Mouse (Mus musculus): ENCODE data around the gene Hnrnpl. TPM values are rescaled to one million over a fixed set of nuclear protein-coding genes. Genes with fewer than 3 reads are reported as not detected.
A peak's percentile ranks its signal among the peaks of the same experiment; 100 is the strongest.

The Hnrnpl gene
- polyA plus RNA-seq, 1 experiment from 2014 or later, result 88.6 TPM

DNA sequence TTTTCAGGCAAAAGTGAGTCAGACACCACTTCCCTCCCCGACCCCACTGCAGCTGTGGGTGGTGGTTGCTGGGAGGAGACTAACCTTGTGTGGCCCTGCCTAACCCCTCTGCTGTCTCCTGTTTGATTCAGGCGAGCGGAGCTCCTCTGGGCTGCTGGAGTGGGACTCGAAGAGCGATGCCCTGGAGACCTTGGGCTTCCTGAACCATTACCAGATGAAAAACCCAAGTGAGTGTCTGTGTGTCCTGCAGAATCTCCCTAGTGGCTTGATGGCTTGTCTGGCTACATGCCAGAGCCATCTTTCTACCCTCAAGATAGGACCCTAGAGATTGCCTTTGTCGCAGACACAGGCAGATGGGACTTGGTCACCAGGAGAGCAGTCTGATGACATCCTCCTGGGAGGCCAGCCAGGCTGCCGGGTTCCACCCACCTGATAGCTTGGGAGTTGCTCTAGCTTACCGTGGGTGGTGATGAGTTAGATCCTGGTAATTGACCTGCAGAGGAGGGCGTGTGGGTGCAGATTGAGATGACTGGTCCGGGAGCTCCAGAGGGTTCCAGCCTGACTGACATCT lies 13.0 kb downstream of the Hnrnpl start:
- Histone ChIP-seq H3K27me3 (ENCODE audit: insufficient read depth, low read length) (no peaks in the 10 kb centered on the region), H3K9me3 (ENCODE audit: low read length) (no peaks in the 10 kb centered on the region), H3K4me1 (ENCODE audit: insufficient read depth) (peaks cover 47% of the 10 kb centered on the region), H3K4me3 (ENCODE audit: low read depth, low read length) (no peak overlapping the region), H3K4me2 (ENCODE audit: low read depth, low read length) (no peak overlapping the region), H3K27ac (ENCODE audit: low read depth) (peak overlapping the region; percentile 34; the same call in 1 of the 2 replicates), H3K36me3 (replicated peaks; ENCODE audit: insufficient read depth, low read length) (peaks cover 66% of the 10 kb centered on the region), H3K9ac (replicated peaks) (no peak overlapping the region)
- TF ChIP-seq CTCF (IDR thresholded peaks at IDR 0.05; ENCODE audit: low read depth), result no peak
- no peak for TF ChIP-seq EP300 (IDR thresholded peaks at IDR 0.05; ENCODE audit: low read depth)
- WGBS (ENCODE audit: insufficient replicate concordance), result 56% methylated on average over 10 of the region's 10 CpGs
- peak; percentile 31 for ATAC-seq
- DNase-seq, result peak; percentile 72

DNA sequence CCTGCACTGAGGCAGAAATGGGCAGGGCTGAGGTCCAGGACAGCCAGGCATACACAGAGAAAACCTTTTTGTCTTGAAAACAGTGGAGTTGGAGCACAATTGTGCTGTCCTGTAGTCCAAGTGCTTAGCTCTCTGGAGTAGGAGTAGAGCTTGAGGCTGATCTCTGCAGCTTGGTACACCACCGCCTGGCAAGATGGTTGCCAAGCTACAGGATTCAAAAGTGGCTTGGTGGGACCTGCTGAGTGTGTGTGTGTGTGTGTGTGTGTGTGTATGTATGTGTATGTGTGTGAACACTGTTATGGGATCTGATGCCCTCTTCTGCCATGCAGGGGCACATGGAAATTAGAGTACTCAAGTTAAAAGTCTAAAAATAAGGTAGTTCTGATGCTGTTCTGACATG lies 14.2 kb downstream of the Hnrnpl start:
- peak overlapping the region; percentile 92 for H3K27ac ChIP-seq (ENCODE audit: low read depth)
- TF ChIP-seq EP300 (IDR thresholded peaks at IDR 0.05; ENCODE audit: low read depth) (no peak), CTCF (IDR thresholded peaks at IDR 0.05; ENCODE audit: low read depth) (no peak)
- peaks cover 54% of the 10 kb centered on the region for H3K36me3 ChIP-seq (replicated peaks; ENCODE audit: insufficient read depth, low read length)
- H3K9me3 ChIP-seq (ENCODE audit: low read length), result no peaks in the 10 kb centered on the region
- WGBS (ENCODE audit: insufficient replicate concordance), result 50% methylated on average over 1 of the region's 1 CpGs
- ATAC-seq (no peak), DNase-seq (no peak)
- peaks cover 45% of the 10 kb centered on the region for H3K4me1 ChIP-seq (ENCODE audit: insufficient read depth)
- H3K4me3 ChIP-seq (ENCODE audit: low read depth, low read length), result no peak overlapping the region
- no peak overlapping the region for H3K9ac ChIP-seq (replicated peaks)
- H3K4me2 ChIP-seq (ENCODE audit: low read depth, low read length), result no peak overlapping the region
- H3K27me3 ChIP-seq (ENCODE audit: insufficient read depth, low read length), result no peaks in the 10 kb centered on the region

DNA sequence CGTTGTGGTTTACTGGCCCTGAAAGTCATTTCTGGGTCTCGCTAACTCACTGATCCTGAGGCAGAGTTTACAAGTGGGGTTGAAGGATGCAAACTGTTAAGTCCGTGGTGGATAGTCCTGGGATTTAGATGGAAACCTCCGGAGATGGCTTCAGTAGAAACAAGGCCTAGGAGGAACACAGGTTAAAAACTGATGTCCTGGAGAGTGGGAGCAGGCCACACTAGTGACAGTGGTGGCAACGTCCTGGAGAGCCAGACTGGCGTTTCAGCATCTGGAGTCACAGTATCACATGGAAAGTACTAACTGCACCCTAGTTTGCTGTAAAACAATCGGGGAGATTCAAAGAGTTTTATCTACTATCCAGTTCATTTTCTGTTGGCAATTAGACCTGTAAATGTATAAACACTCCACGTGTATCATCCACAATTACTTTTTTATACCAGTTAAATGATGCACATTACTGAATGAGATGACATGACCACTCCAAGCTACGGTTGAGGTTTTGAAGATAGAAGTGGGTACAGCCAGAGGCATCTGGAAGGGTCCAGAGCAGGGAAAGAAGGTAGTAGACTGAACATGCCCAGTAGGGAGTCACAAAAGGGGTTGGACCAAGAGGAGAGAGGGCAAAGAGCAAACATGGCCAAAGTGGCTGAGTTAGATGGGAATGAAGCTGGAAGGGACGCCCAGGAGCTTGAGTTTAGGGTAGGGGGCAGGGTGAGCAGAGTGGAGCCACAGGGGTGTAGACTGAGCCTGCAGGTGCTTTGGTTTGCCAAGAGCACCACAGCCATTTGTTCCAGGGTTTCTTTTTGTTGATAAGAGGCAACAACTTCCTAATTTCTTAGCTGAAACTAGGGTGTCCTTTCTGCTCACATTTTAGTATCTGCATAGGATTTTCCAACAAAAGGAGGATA lies 14.9 kb downstream of the Hnrnpl start:
- TF ChIP-seq EP300 (IDR thresholded peaks at IDR 0.05; ENCODE audit: low read depth) (no peak), CTCF (IDR thresholded peaks at IDR 0.05; ENCODE audit: low read depth) (no peak)
- DNase-seq (no peak), ATAC-seq (no peak)
- Histone ChIP-seq H3K4me3 (ENCODE audit: low read depth, low read length) (no peak overlapping the region), H3K9me3 (ENCODE audit: low read length) (no peaks in the 10 kb centered on the region), H3K27me3 (ENCODE audit: insufficient read depth, low read length) (no peaks in the 10 kb centered on the region), H3K4me2 (ENCODE audit: low read depth, low read length) (no peak overlapping the region), H3K27ac (ENCODE audit: low read depth) (peak overlapping the region; percentile 92), H3K4me1 (ENCODE audit: insufficient read depth) (peaks cover 44% of the 10 kb centered on the region), H3K36me3 (replicated peaks; ENCODE audit: insufficient read depth, low read length) (peaks cover 47% of the 10 kb centered on the region), H3K9ac (replicated peaks) (no peak overlapping the region)
- 52% methylated on average over 10 of the region's 10 CpGs for WGBS (ENCODE audit: insufficient replicate concordance)

DNA sequence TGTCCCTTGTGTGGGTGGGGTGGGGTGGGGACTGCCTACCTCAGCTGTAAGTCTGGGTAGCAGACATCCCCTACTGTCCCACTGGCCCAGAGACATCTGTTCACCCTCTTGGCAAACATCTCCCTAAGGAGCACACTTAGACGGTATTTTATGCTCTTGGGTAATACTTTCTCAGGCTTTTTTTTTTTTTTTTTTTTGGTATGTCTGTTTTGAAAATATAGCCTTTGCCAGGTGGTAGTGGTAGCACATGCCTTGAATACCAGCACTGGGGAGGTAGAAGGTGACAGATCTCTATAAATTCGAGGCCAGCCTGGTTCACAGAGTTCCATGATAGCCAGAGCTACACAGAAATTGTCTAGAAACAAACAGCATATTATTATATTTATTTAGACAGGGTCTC lies 15.6 kb downstream of the Hnrnpl start:
- 44% methylated on average over 2 of the region's 2 CpGs for WGBS (ENCODE audit: insufficient replicate concordance)
- Histone ChIP-seq H3K4me1 (ENCODE audit: insufficient read depth) (peaks cover 40% of the 10 kb centered on the region), H3K4me2 (ENCODE audit: low read depth, low read length) (no peak overlapping the region), H3K9me3 (ENCODE audit: low read length) (no peaks in the 10 kb centered on the region), H3K9ac (replicated peaks) (no peak overlapping the region), H3K4me3 (ENCODE audit: low read depth, low read length) (no peak overlapping the region), H3K36me3 (replicated peaks; ENCODE audit: insufficient read depth, low read length) (peaks cover 44% of the 10 kb centered on the region), H3K27ac (ENCODE audit: low read depth) (peak overlapping the region; percentile 92), H3K27me3 (ENCODE audit: insufficient read depth, low read length) (no peaks in the 10 kb centered on the region)
- DNase-seq, result no peak
- ATAC-seq, result no peak
- TF ChIP-seq EP300 (IDR thresholded peaks at IDR 0.05; ENCODE audit: low read depth) (no peak), CTCF (IDR thresholded peaks at IDR 0.05; ENCODE audit: low read depth) (no peak)

DNA sequence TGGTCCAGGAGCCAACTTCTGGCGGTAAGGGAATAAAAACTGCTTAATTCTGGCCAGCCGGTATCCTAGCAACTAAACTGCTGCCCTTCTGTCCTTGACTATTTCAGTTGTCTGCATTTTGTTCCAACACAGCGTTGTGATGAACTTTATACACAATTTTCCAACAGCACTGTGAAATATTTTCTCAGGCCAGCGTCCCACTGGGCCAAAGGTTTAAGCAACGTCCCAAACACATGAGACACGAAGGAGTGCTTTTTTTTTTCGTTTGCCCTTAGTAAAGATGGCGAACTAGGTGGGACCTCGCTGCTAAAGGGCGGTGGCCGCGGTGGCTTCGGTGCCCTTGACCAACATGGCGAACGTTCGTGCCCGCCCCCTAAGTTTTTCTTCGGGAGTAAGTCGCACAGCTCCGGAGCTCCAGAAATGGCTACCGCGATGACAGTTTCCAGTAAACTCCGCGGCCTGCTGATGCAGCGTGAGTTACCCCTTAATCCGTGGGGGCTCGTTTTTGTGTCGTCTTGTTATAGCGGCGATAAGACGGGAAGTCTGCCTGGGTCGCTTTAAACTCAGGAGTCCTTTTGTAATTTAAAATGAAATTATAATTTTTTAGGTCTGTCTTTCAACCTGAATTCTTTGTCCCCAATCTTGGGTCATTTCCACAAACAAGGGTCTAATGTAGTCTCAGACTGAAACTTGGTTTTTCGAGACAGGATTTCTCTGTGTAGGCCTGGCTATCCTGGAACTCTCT lies 16.8 kb downstream of the Hnrnpl start, which contains the start of gene Ech1:
TSS of gene Ech1 (plus strand) at position 277 of the 745 bp plus-strand sequence.
- peaks cover 39% of the 10 kb centered on the region for H3K36me3 ChIP-seq (replicated peaks; ENCODE audit: insufficient read depth, low read length)
- peak; percentile 92 for DNase-seq
- no peaks in the 10 kb centered on the region for H3K27me3 ChIP-seq (ENCODE audit: insufficient read depth, low read length)
- H3K4me3 ChIP-seq (ENCODE audit: low read depth, low read length), result peak within 1 kb of the TSS; percentile 55
- ATAC-seq, result peak; percentile 81
- peak within 1 kb of the TSS; percentile 69 for H3K4me2 ChIP-seq (ENCODE audit: low read depth, low read length)
- WGBS (ENCODE audit: insufficient replicate concordance), result 1% methylated on average over 33 of the region's 33 CpGs
- peak within 1 kb of the TSS; percentile 92 for H3K27ac ChIP-seq (ENCODE audit: low read depth)
- H3K9me3 ChIP-seq (ENCODE audit: low read length), result no peaks in the 10 kb centered on the region
- H3K4me1 ChIP-seq (ENCODE audit: insufficient read depth), result peaks cover 35% of the 10 kb centered on the region
- TF ChIP-seq EP300 (IDR thresholded peaks at IDR 0.05; ENCODE audit: low read depth), result peak; percentile 85; the same call in 1 of the 2 replicates
- no peak for TF ChIP-seq CTCF (IDR thresholded peaks at IDR 0.05; ENCODE audit: low read depth)
- peak within 1 kb of the TSS; percentile 70 for H3K9ac ChIP-seq (replicated peaks)
